Mouse (Mus musculus) spleen, embryonic (tissue): ENCODE data around the gene Hras.

Experiments
- CTCF ChIA-PET: fragments of 350-600 bp; sonication (Branson Sonifier 250); formaldehyde crosslinking; loops from one replicate; lab custom pipeline; 2022; lab: Charles Lee

Gene Hras

GRCm38 (mm10) chr7:141193948-141194347, at the start of gene Hras, which contains the start of gene Lrrc56:
TSS of gene Hras (minus strand) at chr7:141194005.
TSS of gene Lrrc56 (plus strand) at chr7:141194157.
- CTCF ChIA-PET, result no interaction called here

GRCm38 (mm10) chr7:141231551-141231950, 37.7 kb upstream of the Hras start:
- CTCF ChIA-PET, result no interaction called here

GRCm38 (mm10) chr7:141231111-141231510, 37.3 kb upstream of the Hras start:
- CTCF ChIA-PET, result no interaction called here

- CTCF ChIA-PET, result no interaction called here
Observed at GRCm38 (mm10) chr7:141230570-141230969, 36.8 kb upstream of the Hras start.

- CTCF ChIA-PET, result interaction anchor here (0.6 kb wide), 1 partner anchor 219 kb away, joined by 3 read pairs; no protein-coding TSS in a partner anchor
Observed at GRCm38 (mm10) chr7:141229702-141230101, 35.9 kb upstream of the Hras start.

- CTCF ChIA-PET, result interaction anchor here (1.0 kb wide), 1 partner anchor 133 kb away, joined by 4 read pairs; no protein-coding TSS in a partner anchor
Observed at GRCm38 (mm10) chr7:141228279-141229067, 34.7 kb upstream of the Hras start, which contains the start of gene Phrf1. TSS of gene Phrf1 (plus strand) at chr7:141228784.

- CTCF ChIA-PET, result interaction anchor here (1.0 kb wide), 1 partner anchor 133 kb away, joined by 4 read pairs; no protein-coding TSS in a partner anchor
Observed at GRCm38 (mm10) chr7:141227796-141228195, 34.0 kb upstream of the Hras start.

- CTCF ChIA-PET, result interaction anchor here (0.6 to 0.7 kb wide), 2 partner anchors 106 to 141 kb away, joined by 3 to 8 read pairs; no protein-coding TSS in a partner anchor
Observed at GRCm38 (mm10) chr7:141226535-141226934, 32.7 kb upstream of the Hras start.

- CTCF ChIA-PET, result no interaction called here
Observed at GRCm38 (mm10) chr7:141222696-141223215, 29.0 kb upstream of the Hras start.

- CTCF ChIA-PET, result no interaction called here
Observed at GRCm38 (mm10) chr7:141222126-141222467, 28.3 kb upstream of the Hras start.

- CTCF ChIA-PET, result no interaction called here
Observed at GRCm38 (mm10) chr7:141221249-141222125, 27.7 kb upstream of the Hras start.

- CTCF ChIA-PET, result interaction anchor here (0.7 kb wide), 1 partner anchor 1170 kb away, joined by 4 read pairs; no protein-coding TSS in a partner anchor
Observed at GRCm38 (mm10) chr7:141220377-141220776, 26.6 kb upstream of the Hras start.

GRCm38 (mm10) chr7:141219558-141220099, 25.8 kb upstream of the Hras start:
- CTCF ChIA-PET, result no interaction called here

GRCm38 (mm10) chr7:141218557-141219133, 24.8 kb upstream of the Hras start:
- CTCF ChIA-PET, result no interaction called here

- CTCF ChIA-PET, result no interaction called here
Observed at GRCm38 (mm10) chr7:141218141-141218540, 24.3 kb upstream of the Hras start.

- CTCF ChIA-PET, result no interaction called here
Observed at GRCm38 (mm10) chr7:141217343-141218013, 23.7 kb upstream of the Hras start.

GRCm38 (mm10) chr7:141216894-141217293, 23.1 kb upstream of the Hras start:
- CTCF ChIA-PET, result no interaction called here

- CTCF ChIA-PET, result interaction anchor here (0.6 kb wide), 1 partner anchor 1247 kb away, joined by 3 read pairs; no protein-coding TSS in a partner anchor
Observed at GRCm38 (mm10) chr7:141215880-141216733, 22.3 kb upstream of the Hras start.

GRCm38 (mm10) chr7:141215101-141215879, 21.5 kb upstream of the Hras start, which contains the start of gene Rassf7:
TSS of gene Rassf7 (plus strand) at chr7:141215860.
- CTCF ChIA-PET, result interaction anchor here (0.5 to 0.7 kb wide), 3 partner anchors 40 to 1247 kb away, joined by 3 to 10 read pairs (median 4); no protein-coding TSS in a partner anchor
